In genomic region chr6:86776001-86776705, GRCm38 (mm10) we compare ENCODE assay signal across 8 mouse cellular contexts. TPM values are rescaled to one million over a fixed set of nuclear protein-coding genes. Genes with fewer than 3 reads are reported as not detected.
DNase-seq lines count a peak whose midpoint lies in the region; TF ChIP-seq lines count a peak whose summit lies in the region.

No protein-coding gene starts in this region.

- DNase-seq in kidney, postnatal 14 days = peak; percentile 31
- no peak for DNase-seq in kidney, adult 8-10 months
- DNase-seq in Muller cell, postnatal 12 days (ENCODE audit: inconsistent ontology term) = peak; percentile 47
- peak; percentile 83 for DNase-seq in gastrocnemius, adult 18-20 months (ENCODE audit: low spot score)
- peak in 1 of 2 experiments; percentile 16 for DNase-seq in layer of hippocampus, adult 2 months (ENCODE audit: low spot score in 2 of 2)
- no peak for DNase-seq in ovary, postnatal 36 days (ENCODE audit: low spot score)
- no peak for DNase-seq in ovary, adult 18-20 months (ENCODE audit: low spot score)
- DNase-seq in ovary, postnatal 14 days (ENCODE audit: low spot score) = no peak

- no peak overlapping the region for H3K4me3 ChIP-seq in layer of hippocampus, adult 2 months

- TF ChIP-seq CTCF in layer of hippocampus, adult 2 months (conservative IDR thresholded peaks at IDR 0.05) = no peak

- H3K27ac ChIP-seq in layer of hippocampus, adult 2 months = peak overlapping the region; percentile 69

RNA-seq across cellular contexts. Expression of gene Anxa4, which starts 17.2 kb away (rescaled TPM):
- 10 to 100 TPM; 14.6 to 28.1 TPM for total RNA-seq in gastrocnemius, adult 18-20 months (2021)
- total RNA-seq in layer of hippocampus, adult 2 months (2021) = 1 to 10 TPM; 4.6 to 4.8 TPM

RNA-seq across cellular contexts. Expression of gene Gmcl1, which starts 43.0 kb away (rescaled TPM):
- 1 to 10 TPM; 1.9 to 2.2 TPM for total RNA-seq in gastrocnemius, adult 18-20 months (2021)
- total RNA-seq in layer of hippocampus, adult 2 months (2021) = 10 to 100 TPM; 28.3 to 31.5 TPM

Comparison
In these comparisons a context has a peak if more than half of its experiments do, and no peak if none do; other contexts are left out.
1. DNase-seq: peak in kidney, postnatal 14 days (single experiment), Muller cell, postnatal 12 days (single experiment) and gastrocnemius, adult 18-20 months (single experiment); none in kidney, adult 8-10 months (0 of 2), ovary, postnatal 36 days (single experiment), ovary, adult 18-20 months (single experiment) and ovary, postnatal 14 days (single experiment).
2. RNA of gene Gmcl1, which starts 43.0 kb away (total RNA-seq): 28.3 to 31.5 TPM in layer of hippocampus, adult 2 months; 1.9 to 2.2 TPM in gastrocnemius, adult 18-20 months; every median in the first group is over 4 times any median in the second.